Mouse (Mus musculus): ENCODE measurements around the gene Cds2. TPM values are rescaled to one million over a fixed set of nuclear protein-coding genes. Genes with fewer than 3 reads are reported as not detected.
"Not testable (repeated sequence)": the region's sequence is repeated elsewhere in the genome, so short reads cannot be mapped to it uniquely, and the experiment has no call there.

Cds2 gene
- total RNA-seq, 1 experiment = 73.9 TPM

GRCm38 (mm10) chr2:132233985-132234765, 28.8 kb upstream of the Cds2 start:
- no peak for DNase-seq (ENCODE audit: low read depth, low spot score)
- no peak overlapping the region for H3K4me3 ChIP-seq (ENCODE audit: insufficient read depth in 1 of 2, low read depth in 1 of 2, low read length in 2 of 2, poor library complexity in 1 of 2, severe bottlenecking in 1 of 2)
- TF ChIP-seq HCFC1 (IDR thresholded peaks at IDR 0.05; ENCODE audit: borderline replicate concordance, insufficient read depth, low read length) = no peak
- TF ChIP-seq ZNF384 (IDR thresholded peaks at IDR 0.05; ENCODE audit: low read depth, low read length) = no peak
- no peak for TF ChIP-seq MAFK (IDR thresholded peaks at IDR 0.05; ENCODE audit: insufficient read depth, low read depth, low read length)
- TF ChIP-seq ZC3H11A (IDR thresholded peaks at IDR 0.05; ENCODE audit: borderline replicate concordance, low read depth, low read length) = no peak
- TF ChIP-seq CHD2 (IDR thresholded peaks at IDR 0.05; ENCODE audit: low read depth, low read length) = no peak
- in situ Hi-C loops (cut with MboI; ENCODE audit: low sequenced_read_pairs in 2 of 2, unreplicated experiment in 2 of 2) = loop anchor here in 1 of 2 experiments (25.0 kb wide), 1 partner anchor 397 kb away; no protein-coding TSS in a partner anchor
- H3K27ac ChIP-seq (ENCODE audit: insufficient read depth, low read depth, low read length, poor library complexity, severe bottlenecking) = no peak overlapping the region
- H3K9me3 ChIP-seq (ENCODE audit: control insufficient read depth, insufficient read depth, low read depth, low read length) = no peaks in the 10 kb centered on the region
- H3K9ac ChIP-seq (ENCODE audit: insufficient read depth, low read depth, low read length, poor library complexity, severe bottlenecking) = no peak overlapping the region
- H3K4me1 ChIP-seq (ENCODE audit: control insufficient read depth in 2 of 2, insufficient read depth in 2 of 2, low read length in 2 of 2, poor library complexity in 1 of 2) = peaks cover 8 to 19% of the 10 kb centered on the region in 2 experiments; a peak in 3 of 4 replicates
- H3K36me3 ChIP-seq (ENCODE audit: control insufficient read depth, insufficient read depth, low read length, poor library complexity, severe bottlenecking) = peaks cover 5% of the 10 kb centered on the region

- in situ Hi-C loops (cut with MboI; ENCODE audit: low sequenced_read_pairs in 2 of 2, unreplicated experiment in 2 of 2) = loop anchor here in 1 of 2 experiments (25.0 kb wide), 1 partner anchor 398 kb away; no protein-coding TSS in a partner anchor
- peaks cover 8 to 19% of the 10 kb centered on the region in 2 experiments; a peak in 3 of 4 replicates for H3K4me1 ChIP-seq (ENCODE audit: control insufficient read depth in 2 of 2, insufficient read depth in 2 of 2, low read length in 2 of 2, poor library complexity in 1 of 2)
- H3K9ac ChIP-seq (ENCODE audit: insufficient read depth, low read depth, low read length, poor library complexity, severe bottlenecking) = no peak overlapping the region
- no peaks in the 10 kb centered on the region for H3K9me3 ChIP-seq (ENCODE audit: control insufficient read depth, insufficient read depth, low read depth, low read length)
- H3K4me3 ChIP-seq (ENCODE audit: insufficient read depth in 1 of 2, low read depth in 1 of 2, low read length in 2 of 2, poor library complexity in 1 of 2, severe bottlenecking in 1 of 2) = no peak overlapping the region
- TF ChIP-seq HCFC1 (IDR thresholded peaks at IDR 0.05; ENCODE audit: borderline replicate concordance, insufficient read depth, low read length) (no peak), ZC3H11A (IDR thresholded peaks at IDR 0.05; ENCODE audit: borderline replicate concordance, low read depth, low read length) (no peak), CHD2 (IDR thresholded peaks at IDR 0.05; ENCODE audit: low read depth, low read length) (no peak), ZNF384 (IDR thresholded peaks at IDR 0.05; ENCODE audit: low read depth, low read length) (no peak), MAFK (IDR thresholded peaks at IDR 0.05; ENCODE audit: insufficient read depth, low read depth, low read length) (no peak)
- DNase-seq (ENCODE audit: low read depth, low spot score) = no peak
- H3K36me3 ChIP-seq (ENCODE audit: control insufficient read depth, insufficient read depth, low read length, poor library complexity, severe bottlenecking) = peaks cover 5% of the 10 kb centered on the region
- no peak overlapping the region; the same call in 1 of the 2 replicates for H3K27ac ChIP-seq (ENCODE audit: insufficient read depth, low read depth, low read length, poor library complexity, severe bottlenecking)
These were observed 27.7 kb upstream of the Cds2 start for GRCm38 (mm10) chr2:132235291-132235690.

GRCm38 (mm10) chr2:132235975-132236374, 27.0 kb upstream of the Cds2 start:
- Histone ChIP-seq H3K36me3 (ENCODE audit: control insufficient read depth, insufficient read depth, low read length, poor library complexity, severe bottlenecking) (peaks cover 5% of the 10 kb centered on the region), H3K9me3 (ENCODE audit: control insufficient read depth, insufficient read depth, low read depth, low read length) (no peaks in the 10 kb centered on the region), H3K27ac (ENCODE audit: insufficient read depth, low read depth, low read length, poor library complexity, severe bottlenecking) (no peak overlapping the region), H3K9ac (ENCODE audit: insufficient read depth, low read depth, low read length, poor library complexity, severe bottlenecking) (no peak overlapping the region), H3K4me1 (ENCODE audit: control insufficient read depth in 2 of 2, insufficient read depth in 2 of 2, low read length in 2 of 2, poor library complexity in 1 of 2) (peaks cover 8 to 19% of the 10 kb centered on the region in 2 experiments; a peak in 3 of 4 replicates), H3K4me3 (ENCODE audit: insufficient read depth in 1 of 2, low read depth in 1 of 2, low read length in 2 of 2, poor library complexity in 1 of 2, severe bottlenecking in 1 of 2) (no peak overlapping the region)
- in situ Hi-C loops (cut with MboI; ENCODE audit: low sequenced_read_pairs in 2 of 2, unreplicated experiment in 2 of 2) = loop anchor here in 1 of 2 experiments (25.0 kb wide), 1 partner anchor 399 kb away; no protein-coding TSS in a partner anchor
- DNase-seq (ENCODE audit: low read depth, low spot score) = no peak
- TF ChIP-seq ZNF384 (IDR thresholded peaks at IDR 0.05; ENCODE audit: low read depth, low read length) = no peak
- no peak for TF ChIP-seq ZC3H11A (IDR thresholded peaks at IDR 0.05; ENCODE audit: borderline replicate concordance, low read depth, low read length)
- no peak for TF ChIP-seq HCFC1 (IDR thresholded peaks at IDR 0.05; ENCODE audit: borderline replicate concordance, insufficient read depth, low read length)
- TF ChIP-seq MAFK (IDR thresholded peaks at IDR 0.05; ENCODE audit: insufficient read depth, low read depth, low read length) = no peak
- no peak for TF ChIP-seq CHD2 (IDR thresholded peaks at IDR 0.05; ENCODE audit: low read depth, low read length)

GRCm38 (mm10) chr2:132239434-132239833, 23.5 kb upstream of the Cds2 start:
- in situ Hi-C loops (cut with MboI; ENCODE audit: low sequenced_read_pairs in 2 of 2, unreplicated experiment in 2 of 2) = loop anchor here in 1 of 2 experiments (25.0 kb wide), 1 partner anchor 402 kb away; no protein-coding TSS in a partner anchor
- H3K9me3 ChIP-seq (ENCODE audit: control insufficient read depth, insufficient read depth, low read depth, low read length); H3K4me3 ChIP-seq (ENCODE audit: insufficient read depth in 1 of 2, low read depth in 1 of 2, low read length in 2 of 2, poor library complexity in 1 of 2, severe bottlenecking in 1 of 2); H3K9ac ChIP-seq (ENCODE audit: insufficient read depth, low read depth, low read length, poor library complexity, severe bottlenecking); DNase-seq (ENCODE audit: low read depth, low spot score); H3K4me1 ChIP-seq (ENCODE audit: control insufficient read depth in 2 of 2, insufficient read depth in 2 of 2, low read length in 2 of 2, poor library complexity in 1 of 2); H3K27ac ChIP-seq (ENCODE audit: insufficient read depth, low read depth, low read length, poor library complexity, severe bottlenecking); H3K36me3 ChIP-seq (ENCODE audit: control insufficient read depth, insufficient read depth, low read length, poor library complexity, severe bottlenecking): not testable (repeated sequence)

Data from ES-E14 (cell line).